Mouse (Mus musculus) E14TG2a.4 (cell line): ENCODE results near the gene Zdhhc11.

Source experiments
- CTCF ChIP-seq: conservative IDR thresholded peaks from 2 replicates; pipeline ENCODE4 v1.5.1; 2014; ENCODE audit warnings: low read length
- NANOG ChIP-seq: IDR thresholded peaks from 2 replicates; pipeline ENCODE4 v1.6.1; 2014; ENCODE audit warnings: borderline replicate concordance, low read length, mixed read lengths

- TF ChIP-seq CTCF (no peak), NANOG (no peak)
These were observed 32.8 kb downstream of the Zdhhc11 start for GRCm38 (mm10) chr13:73996456-73996855.
